8 mouse cellular contexts compared by ENCODE assay signal in the genomic region with DNA sequence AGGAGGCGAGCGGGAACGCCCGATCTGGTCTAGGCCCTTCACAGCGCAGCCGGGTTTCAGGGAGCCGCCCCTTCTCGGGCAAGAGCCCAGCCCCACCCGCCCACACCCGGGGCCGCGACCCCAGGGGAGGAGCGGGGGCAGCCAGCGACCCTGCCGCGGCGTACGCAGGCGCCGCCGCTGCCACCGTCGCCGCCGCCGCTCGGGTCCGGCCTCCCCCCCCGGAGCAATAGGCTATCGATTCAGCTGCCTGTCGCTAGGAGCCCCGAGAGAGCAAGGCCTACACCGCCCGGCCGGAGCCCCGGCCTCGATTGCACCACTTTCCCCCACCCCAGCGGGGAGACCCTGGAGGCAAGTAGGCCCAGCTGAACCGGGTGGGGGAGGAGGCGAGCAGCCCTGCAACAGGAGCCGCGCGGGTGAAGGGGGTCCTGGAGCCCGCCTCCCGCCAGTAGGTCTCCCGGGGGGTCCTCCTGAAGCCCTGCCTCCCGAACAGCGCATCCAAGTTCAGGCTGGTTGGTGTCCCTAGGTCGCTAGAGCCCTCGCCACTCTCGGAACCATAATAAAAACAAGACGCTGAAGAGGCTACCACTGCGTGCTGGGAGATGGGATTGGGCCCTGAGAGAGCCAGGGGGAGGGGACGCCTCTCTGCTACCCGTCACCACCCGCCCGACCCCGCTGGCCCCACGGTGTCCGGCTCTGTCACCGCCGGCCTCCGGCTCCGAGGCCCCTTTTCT. TPM values are rescaled to one million over a fixed set of nuclear protein-coding genes. Genes with fewer than 3 reads are reported as not detected.
DNase-seq lines count a peak whose midpoint lies in the region; ATAC-seq and TF ChIP-seq lines count a peak whose summit lies in the region.

No protein-coding gene starts in this region.

- 0 out of 2 replicates have a peak, but pooled peaks cover 4% of the 10 kb centered on the region for H3K36me3 ChIP-seq in intestine, postnatal 0 days (ENCODE audit: control insufficient read depth, insufficient read depth)

- peak; percentile 71 for ATAC-seq in granulocyte monocyte progenitor cell, adult 5-6 weeks (replicated peaks; ENCODE audit: poor library complexity, severe bottlenecking)
- peak; percentile 75 for ATAC-seq in intestine, postnatal 0 days

- H3K4me2 ChIP-seq in intestine, postnatal 0 days (replicated peaks; ENCODE audit: low read depth) = peak overlapping the region; percentile 85

- DNase-seq in adrenal gland, adult 8-10 months = peak; percentile 64
- peak; percentile 89 for DNase-seq in embryo, embryonic 9.5 days (ENCODE audit: extremely low spot score)
- DNase-seq in left cerebral cortex, postnatal 36 days (ENCODE audit: low spot score in 2 of 2) = peak; percentile 58 to 73
- DNase-seq in mesoderm, embryonic 11.5 days (ENCODE audit: low read depth, low spot score) = peak; percentile 80
- peak; percentile 79 for DNase-seq in right cerebral cortex, postnatal 25 days
- peak; percentile 52 to 69 for DNase-seq in urinary bladder, postnatal 36 days (ENCODE audit: low spot score in 2 of 2)

- TF ChIP-seq CTCF in intestine, postnatal 0 days (IDR thresholded peaks at IDR 0.05; ENCODE audit: low read depth) = peak; percentile 50

- no peaks in the 10 kb centered on the region for H3K9me3 ChIP-seq in intestine, postnatal 0 days (ENCODE audit: control insufficient read depth)

- H3K27me3 ChIP-seq in intestine, postnatal 0 days (replicated peaks; ENCODE audit: control insufficient read depth, insufficient read depth, low read length) = no peaks in the 10 kb centered on the region

- H3K9ac ChIP-seq in intestine, postnatal 0 days (ENCODE audit: low read depth, low read length) = peak overlapping the region; percentile 91

- peak overlapping the region; percentile 96 for H3K4me3 ChIP-seq in intestine, postnatal 0 days (ENCODE audit: low read depth, low read length)

- peak overlapping the region; percentile 96 for H3K27ac ChIP-seq in intestine, postnatal 0 days (ENCODE audit: low read depth, low read length)

- intact Hi-C loops in left cerebral cortex, postnatal 36 days (cut with DNase I) = loop anchor here (2.0 kb wide), 1 partner anchor 28 kb away; a partner anchor contains a TSS

- peaks cover 12% of the 10 kb centered on the region; the same call in 1 of the 2 replicates for H3K4me1 ChIP-seq in intestine, postnatal 0 days (replicated peaks; ENCODE audit: control insufficient read depth, insufficient read depth, low read length)

- WGBS in intestine, postnatal 0 days = under 1% methylated on average over 51 of the region's 64 CpGs

RNA-seq across cellular contexts. Expression of a gene that starts 1.3 kb away (rescaled TPM):
- total RNA-seq in adrenal gland, adult 8-10 months (2022) = 10 to 100 TPM; 37.0 to 46.5 (median 41.6) TPM
- 11.9 and 12.9 TPM in 2 replicates for total RNA-seq in granulocyte monocyte progenitor cell, adult 5-6 weeks (2014; fragmentation: Nextera tagmentation)
- 14.2 and 14.4 TPM in 2 replicates for total RNA-seq in granulocyte monocyte progenitor cell, adult 5-6 weeks (2017)
- 7.4 and 7.5 TPM in 2 replicates for polyA plus RNA-seq in intestine, postnatal 0 days (2015; fragmentation: Nextera tagmentation; extraction: Ambion mirVana)
- total RNA-seq in left cerebral cortex, postnatal 36 days (2021) = 10 to 100 TPM; 75.4 to 86.9 TPM

RNA-seq across cellular contexts. Expression of a gene that starts 27.8 kb away (rescaled TPM):
- 10 to 100 TPM; 24.7 to 42.5 (median 31.2) TPM for total RNA-seq in adrenal gland, adult 8-10 months (2022)
- 13.8 and 20.0 TPM in 2 replicates for total RNA-seq in granulocyte monocyte progenitor cell, adult 5-6 weeks (2014; fragmentation: Nextera tagmentation)
- 9.9 and 11.2 TPM in 2 replicates for total RNA-seq in granulocyte monocyte progenitor cell, adult 5-6 weeks (2017)
- 6.5 and 6.8 TPM in 2 replicates for polyA plus RNA-seq in intestine, postnatal 0 days (2015; fragmentation: Nextera tagmentation; extraction: Ambion mirVana)
- 100 to 1,000 TPM in 1 of 2 experiments, 10 to 100 TPM in 1; 93.9 to 147 TPM for total RNA-seq in left cerebral cortex, postnatal 36 days (2021)

Comparison
In these comparisons a context has a peak if more than half of its experiments do, and no peak if none do; other contexts are left out.
1. Peak in every context shown above with its lines: DNase-seq, ATAC-seq, H3K4me3 ChIP-seq and H3K27ac ChIP-seq.